Mouse (Mus musculus) heart, embryonic 11.5 days (tissue): Measurements from ENCODE around the gene Scg3. TPM values are rescaled to one million over a fixed set of nuclear protein-coding genes. Genes with fewer than 3 reads are reported as not detected.
"Not testable (repeated sequence)": the region's sequence is repeated elsewhere in the genome, so short reads cannot be mapped to it uniquely, and the experiment has no call there.

Experiments used
- ATAC-seq: fragments of 200-750 bp; cut with Nextera tagmentation; replicated peaks from 2 replicates; pipeline ENCODE4 v1.8.0; 2017; ENCODE audit warnings: moderate library complexity; ENCODE audit not compliant: insufficient number of reproducible peaks, low FRiP score, low TSS enrichment
- H3K27ac ChIP-seq: fragments of 300-500 bp; sonication (generic); 2 replicates; pipeline ENCODE4 v1.5.1; 2014; ENCODE audit warnings: mild to moderate bottlenecking, low read depth, low read length
- H3K27me3 ChIP-seq: fragments of 300-500 bp; sonication (generic); 2 replicates; pipeline ENCODE4 v1.6.1; 2014; ENCODE audit warnings: mild to moderate bottlenecking, low read length, mixed read lengths; ENCODE audit not compliant: control insufficient read depth, insufficient read depth
- H3K36me3 ChIP-seq: fragments of 300-500 bp; sonication (generic); 2 replicates; pipeline ENCODE4 v1.6.1; 2014; ENCODE audit warnings: mild to moderate bottlenecking, low read length, moderate library complexity, mixed read lengths; ENCODE audit not compliant: control insufficient read depth, insufficient read depth
- H3K4me1 ChIP-seq: fragments of 300-500 bp; sonication (generic); 2 replicates; pipeline ENCODE4 v1.6.1; 2014; ENCODE audit warnings: low read length; ENCODE audit not compliant: control insufficient read depth, insufficient read depth
- H3K4me2 ChIP-seq: fragments of 300-500 bp; sonication (generic); 2 replicates; pipeline ENCODE4 v1.6.1; 2014; ENCODE audit warnings: mild to moderate bottlenecking, moderate library complexity
- H3K4me3 ChIP-seq: fragments of 300-500 bp; sonication (generic); 2 replicates; pipeline ENCODE4 v1.5.1; 2014; ENCODE audit warnings: low read depth, low read length
- H3K9ac ChIP-seq: fragments of 300-500 bp; sonication (generic); 2 replicates; pipeline ENCODE4 v1.6.1; 2014; ENCODE audit warnings: mild to moderate bottlenecking, low read depth, low read length, moderate library complexity
- H3K9me3 ChIP-seq: fragments of 300-500 bp; sonication (generic); replicated peaks from 2 replicates; pipeline ENCODE4 v1.6.1; 2016; ENCODE audit warnings: low read length; ENCODE audit not compliant: control insufficient read depth
- WGBS: fragments of 180-500 bp; shearing (Covaris S2); extraction: QIAGEN DNeasy Blood & Tissue Kit; methylation state at CpG from one replicate; pipeline ENCODE4 v1.1.7; 2014; ENCODE audit not compliant: insufficient replicate concordance; 5-methylcytosine and 5-hydroxymethylcytosine counted together
- polyA plus RNA-seq: library from polyadenylated mRNA; unstranded; fragments of >200 nt; fragmentation: Nextera tagmentation; extraction: Ambion mirVana; gene quantifications from 2 replicates; pipeline ENCODE4 v1.2.1, GENCODE M21; 2014

Gene Scg3
- polyA plus RNA-seq, 1 experiment from 2014 or later = 0.33 TPM

DNA sequence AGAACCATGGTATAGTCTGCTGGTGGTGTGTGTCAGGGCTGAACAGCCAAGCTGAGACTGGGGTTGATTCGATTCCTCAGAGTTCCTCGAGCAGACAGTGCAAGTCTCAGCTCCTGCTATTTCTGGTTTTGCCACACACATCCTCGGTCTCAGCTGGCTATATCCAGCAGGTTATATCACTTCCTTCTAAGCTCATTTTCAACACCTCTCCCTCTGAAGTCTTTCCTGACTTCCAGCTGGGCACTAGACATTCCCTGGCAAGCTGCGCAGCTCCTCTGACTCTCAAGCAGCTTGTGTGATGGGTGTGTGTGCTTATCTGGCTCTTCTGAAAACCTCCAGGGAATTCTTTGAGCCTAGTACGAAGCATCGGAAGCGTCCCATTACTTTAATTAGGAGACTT is 7.6 kb downstream of the Scg3 start:
- Histone ChIP-seq H3K4me1 (peaks cover 3% of the 10 kb centered on the region; the same call in 1 of the 2 replicates), H3K27me3 (no peaks in the 10 kb centered on the region), H3K9ac (no peak overlapping the region), H3K9me3 (no peaks in the 10 kb centered on the region), H3K4me3 (no peak overlapping the region), H3K36me3 (no peaks in the 10 kb centered on the region), H3K27ac (no peak overlapping the region), H3K4me2 (no peak overlapping the region)
- ATAC-seq = no peak
- 28% methylated on average over 7 of the region's 7 CpGs for WGBS

DNA sequence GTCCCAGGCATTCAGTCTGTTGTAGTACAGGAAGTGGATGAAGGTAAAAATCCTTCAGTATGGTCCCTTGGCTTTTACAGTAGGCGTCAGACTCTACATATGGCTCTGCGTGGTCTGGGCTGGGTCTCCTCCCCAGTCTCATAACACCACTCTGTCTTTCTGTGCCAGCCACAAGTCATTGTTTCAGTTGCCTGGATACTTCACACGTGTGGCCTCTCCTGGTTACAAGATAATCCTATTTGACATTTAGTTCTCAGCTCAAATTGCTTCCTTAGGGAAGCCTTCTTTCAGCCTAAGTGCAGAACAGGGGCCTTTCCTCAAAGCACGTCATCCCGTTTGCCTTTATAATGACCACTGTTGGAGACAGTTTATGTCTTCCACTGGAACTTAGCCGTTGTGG is 11.1 kb downstream of the Scg3 start:
- no peak for ATAC-seq
- Histone ChIP-seq H3K27ac (no peak overlapping the region), H3K9ac (no peak overlapping the region), H3K4me3 (no peak overlapping the region), H3K27me3 (no peaks in the 10 kb centered on the region), H3K4me1 (peaks cover 3% of the 10 kb centered on the region; the same call in 1 of the 2 replicates), H3K9me3 (no peaks in the 10 kb centered on the region), H3K4me2 (no peak overlapping the region), H3K36me3 (no peaks in the 10 kb centered on the region)
- WGBS = 68% methylated on average over 6 of the region's 6 CpGs

DNA sequence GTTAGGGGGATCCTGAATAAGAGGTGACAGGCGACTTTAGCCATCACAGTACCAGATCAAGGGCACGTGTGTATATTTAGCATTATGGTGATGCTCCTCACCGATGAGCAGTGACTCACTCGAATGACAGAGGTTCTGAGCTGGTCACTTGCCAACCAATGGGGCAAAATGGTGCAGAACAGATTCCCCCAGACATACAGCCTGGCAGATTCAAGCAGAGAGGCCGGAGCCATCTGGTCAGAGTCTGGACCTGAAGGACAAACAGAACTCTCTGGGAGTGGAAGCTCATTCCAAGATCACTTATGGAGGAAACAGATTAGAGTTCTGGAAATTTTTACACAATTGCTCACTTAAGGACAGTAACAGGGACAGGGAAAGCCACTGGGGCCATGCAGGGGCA is 17.2 kb downstream of the Scg3 start:
- Histone ChIP-seq H3K4me3 (no peak overlapping the region), H3K36me3 (no peaks in the 10 kb centered on the region), H3K4me2 (no peak overlapping the region), H3K9ac (no peak overlapping the region), H3K9me3 (no peaks in the 10 kb centered on the region), H3K27ac (0 out of 2 replicates have a peak overlapping the region, but pooled peaks have one; percentile 10), H3K4me1 (no peaks in the 10 kb centered on the region), H3K27me3 (no peaks in the 10 kb centered on the region)
- ATAC-seq = 0 out of 2 replicates have a peak, but pooled peaks have one; percentile 39
- 50% methylated on average over 5 of the region's 5 CpGs for WGBS

DNA sequence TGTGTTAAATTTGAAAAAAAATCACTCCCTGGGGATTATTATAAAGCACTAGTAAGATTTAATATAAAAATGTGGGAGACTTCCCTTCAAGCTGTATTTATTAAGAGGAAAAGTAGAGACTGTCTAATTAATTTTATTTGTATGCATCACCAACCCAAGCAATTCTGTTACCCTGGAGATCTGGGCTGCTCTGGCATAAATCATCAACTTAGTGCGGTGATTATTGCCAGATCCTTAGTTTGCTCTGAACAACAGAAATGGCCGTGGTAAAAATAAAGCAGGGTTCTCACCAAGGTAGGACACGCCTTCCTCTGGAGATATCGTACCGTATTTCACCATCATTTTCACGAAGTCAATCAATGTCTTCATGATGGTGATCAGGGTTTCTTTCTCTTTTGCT is 18.5 kb downstream of the Scg3 start:
- Histone ChIP-seq H3K27me3 (no peaks in the 10 kb centered on the region), H3K9ac (no peak overlapping the region), H3K27ac (no peak overlapping the region), H3K9me3 (no peaks in the 10 kb centered on the region), H3K4me1 (no peaks in the 10 kb centered on the region), H3K36me3 (no peaks in the 10 kb centered on the region), H3K4me3 (no peak overlapping the region), H3K4me2 (no peak overlapping the region)
- no peak for ATAC-seq
- WGBS = 80% methylated on average over 6 of the region's 6 CpGs

DNA sequence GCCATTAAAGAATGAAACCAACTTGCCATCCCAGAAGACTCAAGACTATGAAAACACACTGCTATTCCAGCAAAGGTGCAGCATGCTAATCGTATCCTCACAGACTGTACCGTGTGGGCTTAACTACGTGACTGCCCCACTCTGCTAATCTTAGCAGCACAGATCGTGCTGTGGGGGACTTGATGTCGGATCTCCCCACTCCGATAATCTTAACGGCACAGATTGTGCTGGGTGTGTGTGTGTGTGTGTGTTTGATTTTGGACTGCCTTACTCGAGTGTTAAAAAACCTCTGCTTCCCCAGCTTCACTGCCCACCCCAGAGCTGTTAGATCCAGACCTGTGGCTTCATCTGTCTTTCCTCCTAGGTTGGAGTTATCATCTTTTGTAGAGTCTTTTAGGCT is 22.9 kb downstream of the Scg3 start:
- Histone ChIP-seq H3K27ac (no peak overlapping the region), H3K4me3 (no peak overlapping the region), H3K27me3 (no peaks in the 10 kb centered on the region), H3K36me3 (no peaks in the 10 kb centered on the region), H3K4me1 (no peaks in the 10 kb centered on the region), H3K9me3 (no peaks in the 10 kb centered on the region), H3K4me2 (no peak overlapping the region), H3K9ac (no peak overlapping the region)
- no peak for ATAC-seq
- 69% methylated on average over 8 of the region's 8 CpGs for WGBS

DNA sequence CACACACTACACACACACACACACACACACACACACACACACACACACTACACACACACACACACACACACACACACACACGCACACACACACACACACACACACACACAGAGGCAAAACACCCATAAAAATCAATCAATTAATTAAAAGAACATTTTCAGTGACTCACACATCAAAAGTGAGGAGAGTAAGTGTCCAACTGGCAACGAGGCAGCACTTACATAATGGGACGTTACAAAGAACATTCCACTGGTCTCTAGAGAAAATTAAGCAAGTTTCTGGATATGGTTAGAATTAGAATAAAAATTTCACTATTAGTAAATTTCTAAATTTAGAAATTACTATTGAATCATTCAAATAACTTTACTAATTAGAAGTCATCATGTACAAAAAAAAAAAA is 27.4 kb downstream of the Scg3 start:
- H3K4me1 ChIP-seq, H3K27ac ChIP-seq, H3K9me3 ChIP-seq, H3K4me2 ChIP-seq, H3K36me3 ChIP-seq, H3K9ac ChIP-seq, H3K27me3 ChIP-seq, H3K4me3 ChIP-seq, ATAC-seq: not testable (repeated sequence)
- 77% methylated on average over 2 of the region's 3 CpGs for WGBS

DNA sequence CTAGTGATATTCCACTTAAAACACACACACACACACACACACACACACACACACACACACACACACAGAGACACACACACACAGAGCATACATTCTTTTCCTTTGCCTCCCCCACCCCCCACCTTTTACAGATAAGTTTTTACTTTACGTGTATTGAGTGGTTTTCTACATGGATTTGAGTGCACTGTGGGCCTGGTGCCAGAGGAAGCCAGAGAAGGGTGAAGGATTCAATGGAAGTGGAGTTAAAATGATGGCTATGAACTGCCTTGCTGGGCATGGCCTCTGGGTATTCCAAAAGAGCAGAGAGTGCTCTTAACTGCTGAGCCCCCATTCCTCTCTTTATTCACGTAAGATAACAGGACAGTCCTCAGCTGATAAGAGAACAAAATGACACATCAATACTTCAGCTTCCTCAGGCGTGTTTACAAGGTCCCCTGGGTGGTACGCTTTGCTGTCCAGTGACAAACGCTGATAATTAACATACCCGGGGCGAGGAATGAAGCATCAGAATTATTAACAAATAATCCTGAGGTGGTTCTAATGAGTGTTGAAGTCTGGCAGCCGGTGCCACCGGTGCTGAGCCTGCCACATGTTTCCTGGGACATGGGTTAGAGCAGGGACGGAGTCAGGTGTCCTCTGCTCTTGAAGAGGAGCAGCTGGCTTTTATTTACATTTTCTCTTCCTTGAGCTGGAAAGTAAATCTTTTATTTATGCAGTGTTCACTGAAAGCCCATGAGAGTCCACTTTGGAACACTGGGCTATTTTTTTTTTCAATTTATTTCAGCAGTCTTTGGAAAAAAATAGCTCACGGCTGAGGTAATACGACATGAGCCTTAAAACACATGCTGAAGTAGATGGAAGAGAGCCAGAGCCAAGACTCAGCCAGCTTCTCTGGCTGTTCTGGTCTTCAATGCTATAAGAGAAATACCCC is 29.6 kb downstream of the Scg3 start:
- Histone ChIP-seq H3K36me3 (no peaks in the 10 kb centered on the region), H3K4me2 (no peak overlapping the region), H3K4me1 (no peaks in the 10 kb centered on the region), H3K27ac (no peak overlapping the region), H3K9ac (no peak overlapping the region), H3K4me3 (no peak overlapping the region), H3K27me3 (no peaks in the 10 kb centered on the region), H3K9me3 (no peaks in the 10 kb centered on the region)
- no peak for ATAC-seq
- 31% methylated on average over 12 of the region's 12 CpGs for WGBS

DNA sequence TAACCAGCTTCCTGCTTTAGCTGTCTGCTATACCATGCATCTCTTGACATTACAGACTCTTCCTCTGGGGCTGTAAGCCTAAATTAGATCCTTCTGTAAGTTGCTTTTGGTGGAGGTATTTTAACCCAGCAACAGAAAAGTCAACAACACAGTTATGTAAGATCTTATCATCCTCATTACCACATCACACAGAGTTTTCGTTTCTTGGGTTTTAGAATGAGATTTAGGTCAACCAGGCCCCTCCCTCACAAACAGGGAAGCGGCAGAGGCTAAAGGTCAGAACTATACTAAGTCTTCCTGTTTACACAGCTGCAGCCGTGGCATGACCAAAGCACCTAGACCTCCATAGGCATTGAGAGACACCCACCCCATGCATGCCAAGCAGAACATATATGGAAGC is 38.5 kb downstream of the Scg3 start:
- Histone ChIP-seq H3K4me1 (no peaks in the 10 kb centered on the region), H3K9me3 (0 out of 2 replicates have a peak, but pooled peaks cover 3% of the 10 kb centered on the region), H3K4me3 (no peak overlapping the region), H3K4me2 (no peak overlapping the region), H3K9ac (no peak overlapping the region), H3K27me3 (no peaks in the 10 kb centered on the region), H3K36me3 (no peaks in the 10 kb centered on the region), H3K27ac (no peak overlapping the region)
- 44% methylated on average over 3 of the region's 3 CpGs for WGBS
- ATAC-seq = no peak

DNA sequence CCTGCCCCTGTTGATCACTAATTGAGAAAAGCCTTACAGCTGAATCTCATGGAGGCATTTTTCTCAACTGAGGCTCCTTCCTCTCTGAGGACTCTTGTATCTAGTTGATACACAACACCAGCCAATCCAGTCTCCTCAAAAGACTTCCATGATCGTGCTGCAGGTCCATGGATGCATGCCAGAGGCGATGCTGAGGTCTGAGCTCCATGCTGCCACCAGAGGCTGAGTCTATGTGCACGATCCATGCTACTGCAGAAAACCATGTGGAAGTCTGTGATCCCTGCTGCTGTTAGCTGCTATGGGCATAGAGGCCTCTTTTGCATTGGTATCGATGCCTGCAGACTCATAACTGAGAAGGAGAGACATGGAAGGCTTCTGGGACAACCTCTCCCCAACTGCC is 49.6 kb downstream of the Scg3 start:
- H3K27ac ChIP-seq = no peak overlapping the region
- 0 out of 2 replicates have a peak, but pooled peaks cover 2% of the 10 kb centered on the region for H3K4me1 ChIP-seq

More for the DNA sequence above, 49.6 kb downstream of the Scg3 start:
- ATAC-seq = no peak
- Histone ChIP-seq H3K9me3 (no peaks in the 10 kb centered on the region), H3K9ac (no peak overlapping the region), H3K4me3 (no peak overlapping the region), H3K27me3 (no peaks in the 10 kb centered on the region), H3K36me3 (no peaks in the 10 kb centered on the region), H3K4me2 (no peak overlapping the region)
- 80% methylated on average over 4 of the region's 4 CpGs for WGBS
